Mouse (Mus musculus) liver, adult 2 months (tissue): ENCODE results near the gene Gm9817. TPM values are rescaled to one million over a fixed set of nuclear protein-coding genes. Genes with fewer than 3 reads are reported as not detected.

ENCODE experiments used
- DNase-seq: peaks from one replicate; pipeline ENCODE4 v3.0.0-alpha.2; 2011; ENCODE audit warnings: low read depth, low spot score; ENCODE audit errors: extremely low read depth
- H3K27ac ChIP-seq: fragments of 200-500 bp; replicated peaks from 2 replicates; pipeline ENCODE4 v1.5.1; 2012; ENCODE audit warnings: low read depth, mild to moderate bottlenecking, control low read depth, inconsistent platforms, low read length; ENCODE audit not compliant: insufficient read depth
- H3K27me3 ChIP-seq: fragments of 200-500 bp; 2 replicates; pipeline ENCODE4 v1.6.1; 2012; ENCODE audit warnings: mild to moderate bottlenecking, moderate library complexity, low read length, inconsistent platforms; ENCODE audit not compliant: control insufficient read depth, insufficient read depth
- H3K36me3 ChIP-seq: fragments of 200-500 bp; 2 replicates; pipeline ENCODE4 v1.6.1; 2012; ENCODE audit warnings: low read length, inconsistent platforms; ENCODE audit not compliant: control insufficient read depth, insufficient read depth
- H3K4me1 ChIP-seq: fragments of 200-500 bp; 2 replicates; pipeline ENCODE4 v1.6.1; 2011; ENCODE audit warnings: low read length; ENCODE audit not compliant: control insufficient read depth, insufficient read depth
- H3K4me3 ChIP-seq: fragments of 200-500 bp; 2 replicates; pipeline ENCODE4 v1.5.1; 2011; ENCODE audit warnings: low read depth, mild to moderate bottlenecking, control low read depth, low read length, moderate library complexity; ENCODE audit not compliant: insufficient read depth
- H3K79me2 ChIP-seq: fragments of 200-500 bp; 2 replicates; pipeline ENCODE4 v1.6.1; 2012; ENCODE audit warnings: inconsistent platforms, mild to moderate bottlenecking, low read length, moderate library complexity; ENCODE audit not compliant: control insufficient read depth, insufficient read depth
- H3K9ac ChIP-seq: fragments of 200-500 bp; 2 replicates; pipeline ENCODE4 v1.6.1; 2012; ENCODE audit warnings: low read depth, mild to moderate bottlenecking, control low read depth, inconsistent platforms, low read length
- CTCF ChIP-seq: fragments of 200-500 bp; IDR thresholded peaks from 2 replicates; pipeline ENCODE4 v1.5.1; 2011; ENCODE audit warnings: low read depth, low read length, control low read depth
- POLR2A ChIP-seq: fragments of 200-500 bp; IDR thresholded peaks from 2 replicates; pipeline ENCODE4 v1.6.1; 2011; ENCODE audit warnings: low read length, control low read depth; ENCODE audit not compliant: insufficient read depth; ENCODE audit errors: extremely low read depth
- WGBS: fragments of 180-500 bp; shearing (Covaris S2); methylation state at CpG from one replicate; pipeline ENCODE4 v1.1.7; 2018; 5-methylcytosine and 5-hydroxymethylcytosine counted together
- polyA plus RNA-seq: library from polyadenylated mRNA; depleted of rRNA; stranded (reverse); fragments of >200 nt; gene quantifications from 2 replicates; pipeline ENCODE4 v1.2.3, GENCODE M21; 2012
- total RNA-seq: library from RNA; depleted of rRNA; stranded (reverse); fragments of >200 nt; gene quantifications from 2 replicates; pipeline ENCODE4 v1.2.3, GENCODE M21; 2014

Gene Gm9817
- total and polyA plus RNA-seq, 2 experiments, result not detected

DNA sequence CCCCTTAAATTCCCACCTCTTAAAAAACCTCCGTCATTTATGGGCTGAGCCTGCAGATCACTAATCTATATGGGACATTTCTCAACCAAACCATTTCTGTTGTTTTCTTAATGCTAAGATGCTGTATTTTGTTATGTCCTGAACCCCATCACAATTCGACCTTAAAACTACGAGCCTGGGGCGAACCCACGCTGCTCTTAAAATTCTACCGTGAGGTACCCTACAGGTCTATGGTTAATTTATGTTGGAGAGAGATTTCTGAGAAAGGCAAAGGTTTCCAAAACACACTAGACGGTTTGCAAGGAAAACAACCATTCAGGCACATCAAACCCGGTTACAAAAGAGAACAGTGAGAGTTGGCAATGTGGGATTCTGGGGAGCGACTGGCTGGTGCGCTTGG is 45.1 kb upstream of the Gm9817 start:
- H3K27ac ChIP-seq, result no peak overlapping the region
- DNase-seq, result no peak
- H3K36me3 ChIP-seq, result no peaks in the 10 kb centered on the region
- no peaks in the 10 kb centered on the region for H3K79me2 ChIP-seq
- TF ChIP-seq CTCF (no peak), POLR2A (no peak)
- H3K4me1 ChIP-seq, result no peaks in the 10 kb centered on the region
- 88% methylated on average over 10 of the region's 10 CpGs for WGBS
- no peaks in the 10 kb centered on the region for H3K27me3 ChIP-seq
- no peak overlapping the region for H3K9ac ChIP-seq
- no peak overlapping the region for H3K4me3 ChIP-seq

DNA sequence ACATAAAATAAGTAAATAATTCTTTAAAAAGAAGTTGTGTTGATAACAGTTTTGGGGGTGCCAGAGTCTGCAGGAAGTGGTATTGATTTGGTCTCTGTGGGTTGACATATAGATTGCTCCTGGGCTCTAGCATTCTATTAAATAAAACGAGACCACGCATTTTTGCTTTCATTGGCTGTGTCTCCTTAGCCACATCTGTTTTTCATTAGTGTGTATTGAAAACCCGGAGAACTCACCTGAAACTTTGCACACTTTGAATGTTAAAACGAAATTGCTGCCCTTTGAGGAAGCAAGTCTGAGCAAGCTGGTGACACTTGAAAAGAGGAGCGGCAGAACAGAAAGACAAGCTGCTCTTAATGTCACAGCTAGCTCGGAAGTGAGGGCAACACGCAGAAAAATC is 43.7 kb upstream of the Gm9817 start:
- no peaks in the 10 kb centered on the region for H3K4me1 ChIP-seq
- H3K4me3 ChIP-seq, result no peak overlapping the region
- H3K27me3 ChIP-seq, result no peaks in the 10 kb centered on the region
- H3K79me2 ChIP-seq, result no peaks in the 10 kb centered on the region
- no peak for DNase-seq
- H3K36me3 ChIP-seq, result no peaks in the 10 kb centered on the region
- 84% methylated on average over 7 of the region's 7 CpGs for WGBS
- H3K27ac ChIP-seq, result no peak overlapping the region
- TF ChIP-seq CTCF (no peak), POLR2A (no peak)
- no peak overlapping the region for H3K9ac ChIP-seq

DNA sequence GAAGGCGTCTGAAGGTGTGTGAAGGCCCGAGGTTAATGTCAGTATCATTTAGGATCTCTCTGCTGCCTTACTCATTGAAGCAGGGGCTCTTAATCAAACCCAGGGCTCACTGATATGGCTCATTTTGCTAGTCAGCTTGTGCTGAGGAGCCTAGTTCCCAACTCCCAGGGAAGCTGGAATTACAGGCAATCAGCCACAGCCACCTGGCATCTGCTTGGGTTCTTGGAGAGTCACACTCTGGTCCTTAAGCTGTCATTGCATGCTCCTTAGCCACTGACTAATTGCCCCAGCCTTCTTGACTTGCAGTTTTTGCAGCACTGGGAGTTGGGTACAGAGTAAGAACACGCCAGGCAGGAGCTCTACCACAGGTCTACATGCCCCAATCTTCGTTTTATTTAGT is 42.1 kb upstream of the Gm9817 start:
- no peaks in the 10 kb centered on the region for H3K79me2 ChIP-seq
- no peaks in the 10 kb centered on the region for H3K4me1 ChIP-seq
- 87% methylated on average over 4 of the region's 4 CpGs for WGBS
- TF ChIP-seq CTCF, result no peak
- no peak for TF ChIP-seq POLR2A
- H3K9ac ChIP-seq, result no peak overlapping the region
- H3K27ac ChIP-seq, result no peak overlapping the region
- H3K4me3 ChIP-seq, result no peak overlapping the region
- DNase-seq, result no peak
- H3K36me3 ChIP-seq, result no peaks in the 10 kb centered on the region
- no peaks in the 10 kb centered on the region for H3K27me3 ChIP-seq

DNA sequence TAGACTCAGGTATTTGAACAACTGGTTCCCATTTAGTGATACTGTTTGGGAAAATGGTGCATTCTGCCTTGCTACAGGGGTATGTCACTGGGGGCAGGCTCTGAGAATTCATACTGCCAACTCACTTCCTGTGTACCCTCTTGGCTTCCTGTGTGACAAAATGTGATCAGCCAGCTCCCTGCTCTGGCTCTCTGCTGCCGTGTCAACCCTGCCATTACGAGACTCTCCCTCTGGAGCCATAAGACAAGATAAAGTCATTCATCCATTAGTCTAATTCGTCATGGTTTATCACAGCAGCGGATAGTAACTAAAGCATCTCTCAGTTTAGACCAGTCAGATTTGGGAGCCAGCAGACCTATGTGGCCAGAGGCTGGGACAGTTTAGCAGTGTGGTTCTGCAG is 38.3 kb upstream of the Gm9817 start:
- H3K4me3 ChIP-seq, result no peak overlapping the region
- no peak for DNase-seq
- H3K79me2 ChIP-seq, result no peaks in the 10 kb centered on the region
- H3K27me3 ChIP-seq, result no peaks in the 10 kb centered on the region; the same call in 1 of the 2 replicates
- H3K4me1 ChIP-seq, result no peaks in the 10 kb centered on the region
- H3K27ac ChIP-seq, result no peak overlapping the region
- 66% methylated on average over 4 of the region's 4 CpGs for WGBS
- H3K9ac ChIP-seq, result no peak overlapping the region
- H3K36me3 ChIP-seq, result no peaks in the 10 kb centered on the region
- TF ChIP-seq CTCF (no peak), POLR2A (no peak)

DNA sequence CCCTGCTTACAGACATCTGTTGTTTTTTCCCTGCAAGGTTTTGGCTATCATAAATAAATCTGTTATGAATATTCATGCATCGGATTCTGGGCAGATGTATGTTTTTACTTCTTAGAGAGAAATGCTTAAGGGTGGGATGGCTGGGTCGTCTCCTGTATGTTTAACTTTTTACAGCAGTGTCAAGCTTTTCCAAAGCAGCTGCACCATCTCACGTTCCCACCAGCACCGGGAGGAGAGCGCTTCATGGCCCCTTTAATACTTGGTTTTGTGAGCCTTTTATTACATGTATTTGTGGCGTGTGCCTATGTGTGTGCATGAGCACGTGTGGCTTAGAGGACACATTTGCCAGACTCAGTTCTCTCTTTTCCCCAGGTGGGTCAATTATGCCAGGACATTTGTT is 37.8 kb upstream of the Gm9817 start:
- H3K27me3 ChIP-seq, result no peaks in the 10 kb centered on the region; the same call in 1 of the 2 replicates
- H3K36me3 ChIP-seq, result no peaks in the 10 kb centered on the region
- H3K4me1 ChIP-seq, result no peaks in the 10 kb centered on the region
- no peaks in the 10 kb centered on the region for H3K79me2 ChIP-seq
- 85% methylated on average over 7 of the region's 7 CpGs for WGBS
- no peak for DNase-seq
- H3K4me3 ChIP-seq, result no peak overlapping the region
- H3K27ac ChIP-seq, result no peak overlapping the region
- no peak overlapping the region for H3K9ac ChIP-seq
- TF ChIP-seq POLR2A, result no peak
- no peak for TF ChIP-seq CTCF

DNA sequence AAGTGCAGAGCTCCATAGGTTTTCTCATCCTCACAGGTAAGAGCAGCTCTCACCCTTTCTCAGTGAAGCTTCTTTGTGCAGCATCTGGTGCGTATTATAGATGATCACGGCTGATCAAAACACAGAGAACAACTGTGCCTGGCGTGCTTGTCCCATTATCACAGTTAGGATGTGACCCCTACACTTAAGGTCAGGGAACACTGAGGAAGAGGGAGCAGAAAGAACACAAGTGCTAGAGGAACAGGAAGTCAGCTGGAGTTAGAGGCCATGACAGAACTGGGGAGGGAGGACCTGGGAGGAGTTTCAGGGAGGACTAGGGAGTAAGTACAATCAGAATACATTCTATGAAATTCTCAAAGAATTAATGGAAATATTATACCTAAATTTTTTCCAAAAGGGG is 35.0 kb upstream of the Gm9817 start:
- Histone ChIP-seq H3K27me3 (peaks cover under 1% of the 10 kb centered on the region; the same call in 1 of the 2 replicates), H3K79me2 (no peaks in the 10 kb centered on the region), H3K4me3 (no peak overlapping the region), H3K36me3 (no peaks in the 10 kb centered on the region), H3K9ac (no peak overlapping the region), H3K27ac (no peak overlapping the region), H3K4me1 (no peaks in the 10 kb centered on the region)
- no peak for TF ChIP-seq CTCF
- TF ChIP-seq POLR2A, result no peak
- 69% methylated on average over 3 of the region's 3 CpGs for WGBS
- no peak for DNase-seq
